Mouse (Mus musculus) CH12F3 (cell line): ENCODE data around the gene Isy1.

Experiments
- in situ Hi-C: fragments of 300-500 bp; cut with MboI; formaldehyde crosslinking; loops from 2 replicates; pipeline ENCODE4 v1.14.3; 2020; ENCODE audit warnings: low sequenced_read_pairs

The Isy1 gene

GRCm38 (mm10) chr6:87805448-87805847 is 33.1 kb downstream of the Isy1 start:
- in situ Hi-C loops, result no loop called here

- in situ Hi-C loops, result no loop called here
Measured at GRCm38 (mm10) chr6:87804886-87805285, 33.7 kb downstream of the Isy1 start.

GRCm38 (mm10) chr6:87804036-87804435 is 34.6 kb downstream of the Isy1 start:
- in situ Hi-C loops, result no loop called here

- in situ Hi-C loops, result no loop called here
Measured at GRCm38 (mm10) chr6:87802462-87802861, 36.1 kb downstream of the Isy1 start.

GRCm38 (mm10) chr6:87799576-87799975 is 39.0 kb downstream of the Isy1 start:
- in situ Hi-C loops, result no loop called here

- in situ Hi-C loops, result no loop called here
Measured at GRCm38 (mm10) chr6:87797321-87797720, 41.3 kb downstream of the Isy1 start.

- in situ Hi-C loops, result no loop called here
Measured at GRCm38 (mm10) chr6:87796251-87796880, 42.2 kb downstream of the Isy1 start.

GRCm38 (mm10) chr6:87795385-87796150 is 43.0 kb downstream of the Isy1 start:
- in situ Hi-C loops, result no loop called here

- in situ Hi-C loops, result no loop called here
Measured at GRCm38 (mm10) chr6:87793821-87794510, 44.6 kb downstream of the Isy1 start.

- in situ Hi-C loops, result no loop called here
Measured at GRCm38 (mm10) chr6:87791826-87792225, 46.8 kb downstream of the Isy1 start.

GRCm38 (mm10) chr6:87790779-87791480 is 47.7 kb downstream of the Isy1 start:
- in situ Hi-C loops, result no loop called here

GRCm38 (mm10) chr6:87789791-87790190 is 48.8 kb downstream of the Isy1 start:
- in situ Hi-C loops, result no loop called here

- in situ Hi-C loops, result no loop called here
Measured at GRCm38 (mm10) chr6:87788896-87789587, 49.6 kb downstream of the Isy1 start.

- in situ Hi-C loops, result no loop called here
Measured at GRCm38 (mm10) chr6:87788266-87788895, 50.2 kb downstream of the Isy1 start.

- in situ Hi-C loops, result no loop called here
Measured at GRCm38 (mm10) chr6:87787108-87787890, 51.3 kb downstream of the Isy1 start.

- in situ Hi-C loops, result no loop called here
Measured at GRCm38 (mm10) chr6:87786621-87787020, 52.0 kb downstream of the Isy1 start.

GRCm38 (mm10) chr6:87784033-87784432 is 54.6 kb downstream of the Isy1 start:
- in situ Hi-C loops, result no loop called here

- in situ Hi-C loops, result no loop called here
Measured at GRCm38 (mm10) chr6:87780546-87781301, 57.9 kb downstream of the Isy1 start.
